In the genomic region with DNA sequence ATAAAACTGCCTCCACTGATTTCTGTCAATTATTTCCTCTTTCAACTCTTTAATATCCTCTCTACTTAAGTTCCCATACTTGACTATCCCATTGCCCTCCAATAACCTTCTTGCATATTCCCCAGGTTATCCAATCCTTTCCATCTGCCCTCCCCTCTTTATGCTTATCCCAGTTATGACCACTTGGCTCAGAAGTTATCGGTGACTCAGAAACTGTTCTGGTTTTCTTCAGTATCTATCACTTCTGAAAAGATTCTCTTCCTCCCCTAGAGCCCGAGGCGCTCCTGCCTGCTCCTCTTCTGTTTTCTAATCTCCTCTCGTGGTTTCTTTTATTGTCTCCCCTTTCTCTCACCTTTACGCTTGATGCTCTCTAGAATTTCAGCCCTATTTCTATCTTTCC, we compare ENCODE assay signal across 14 mouse cellular contexts. TPM values are rescaled to one million over a fixed set of nuclear protein-coding genes. Genes with fewer than 3 reads are reported as not detected.
DNase-seq lines count a peak whose midpoint lies in the region; ATAC-seq and TF ChIP-seq lines count a peak whose summit lies in the region.
"Had no signal": no experiment of that assay in that cellular context is flagged by ENCODE, and none has a peak within 500 bp of the region (broad histone marks: within the 10 kb centered on the region; RNA-seq: fewer than 3 reads in every experiment).

No protein-coding gene starts in this region.

- H3K9ac ChIP-seq in liver, embryonic 12.5 days, result no peak overlapping the region
- H3K9ac ChIP-seq in liver, embryonic 11.5 days (ENCODE audit: low read depth, low read length), result no peak overlapping the region
- no peak overlapping the region for H3K9ac ChIP-seq in midbrain, embryonic 16.5 days (ENCODE audit: low read depth, low read length)
- H3K9ac ChIP-seq: heart, embryonic 15.5 days had no signal

- TF ChIP-seq POLR2A in cerebellum, adult 2 months (IDR thresholded peaks at IDR 0.05; ENCODE audit: borderline replicate concordance, insufficient read depth, low read length), result no peak

- H3K4me3 ChIP-seq in cerebellum, adult 2 months (replicated peaks; ENCODE audit: insufficient read depth, low read depth, low read length), result peak overlapping the region; percentile 24
- no peak overlapping the region for H3K4me3 ChIP-seq in liver, embryonic 12.5 days
- no peak overlapping the region for H3K4me3 ChIP-seq in liver, embryonic 11.5 days (ENCODE audit: low read depth, low read length)
- peak overlapping the region; percentile 20 for H3K4me3 ChIP-seq in midbrain, embryonic 16.5 days (ENCODE audit: low read depth, low read length)
- H3K4me3 ChIP-seq: heart, embryonic 15.5 days had no signal

- no peak for ATAC-seq in liver, embryonic 12.5 days
- no peak for ATAC-seq in liver, embryonic 11.5 days (replicated peaks; ENCODE audit: low FRiP score)
- 0 out of 2 replicates have a peak, but pooled peaks have one; percentile 1 for ATAC-seq in granulocyte monocyte progenitor cell, adult 5-6 weeks (replicated peaks; ENCODE audit: poor library complexity, severe bottlenecking)
- ATAC-seq in midbrain, embryonic 16.5 days, result no peak

- no peaks in the 10 kb centered on the region for H3K9me3 ChIP-seq in liver, embryonic 12.5 days (replicated peaks)
- no peaks in the 10 kb centered on the region for H3K9me3 ChIP-seq in liver, embryonic 11.5 days (ENCODE audit: control insufficient read depth, low read length)
- no peaks in the 10 kb centered on the region for H3K9me3 ChIP-seq in midbrain, embryonic 16.5 days (replicated peaks; ENCODE audit: control insufficient read depth, low read length, poor library complexity, severe bottlenecking)
- H3K9me3 ChIP-seq: heart, embryonic 15.5 days had no signal

- 0 out of 2 replicates have a peak overlapping the region, but pooled peaks have one; percentile 8 for H3K4me2 ChIP-seq in liver, embryonic 12.5 days
- no peak overlapping the region; the same call in 1 of the 2 replicates for H3K4me2 ChIP-seq in liver, embryonic 11.5 days
- peak overlapping the region; percentile 46 for H3K4me2 ChIP-seq in midbrain, embryonic 16.5 days (ENCODE audit: low read length)

- no peak overlapping the region for H3K27ac ChIP-seq in cerebellum, adult 2 months (ENCODE audit: insufficient read depth, low read length)
- H3K27ac ChIP-seq in liver, embryonic 12.5 days, result no peak overlapping the region
- H3K27ac ChIP-seq in liver, embryonic 11.5 days (ENCODE audit: low read depth, low read length), result no peak overlapping the region
- H3K27ac ChIP-seq in midbrain, embryonic 16.5 days (ENCODE audit: low read length), result no peak overlapping the region
- H3K27ac ChIP-seq: heart, embryonic 15.5 days; kidney, postnatal 0 days had no signal

- H3K4me1 ChIP-seq in cerebellum, adult 2 months (ENCODE audit: control insufficient read depth, insufficient read depth, low read length), result no peaks in the 10 kb centered on the region; the same call in 1 of the 2 replicates
- H3K4me1 ChIP-seq in liver, embryonic 12.5 days, result peaks cover 57% of the 10 kb centered on the region
- H3K4me1 ChIP-seq in liver, embryonic 11.5 days (replicated peaks; ENCODE audit: control insufficient read depth, insufficient read depth, low read length), result peaks cover 32% of the 10 kb centered on the region
- peaks cover 39% of the 10 kb centered on the region for H3K4me1 ChIP-seq in midbrain, embryonic 16.5 days (ENCODE audit: control insufficient read depth, insufficient read depth, low read length)

- WGBS in cerebellum, adult 2 months, result 33% methylated on average over 5 of the region's 5 CpGs
- WGBS in liver, embryonic 12.5 days (ENCODE audit: insufficient replicate concordance), result 32% methylated on average over 5 of the region's 5 CpGs
- WGBS in liver, embryonic 11.5 days, result 38% methylated on average over 5 of the region's 5 CpGs
- 54% methylated on average over 5 of the region's 5 CpGs for WGBS in midbrain, embryonic 16.5 days

- no peak for TF ChIP-seq CTCF in cerebellum, adult 2 months (IDR thresholded peaks at IDR 0.05; ENCODE audit: borderline replicate concordance, insufficient read depth, low read depth, low read length)

- H3K36me3 ChIP-seq in liver, embryonic 12.5 days, result no peaks in the 10 kb centered on the region
- no peaks in the 10 kb centered on the region for H3K36me3 ChIP-seq in liver, embryonic 11.5 days (ENCODE audit: control insufficient read depth, insufficient read depth, low read length)
- no peaks in the 10 kb centered on the region for H3K36me3 ChIP-seq in midbrain, embryonic 16.5 days (ENCODE audit: control insufficient read depth, insufficient read depth, low read length)
- H3K36me3 ChIP-seq: heart, embryonic 15.5 days had no signal

- no peaks in the 10 kb centered on the region for H3K27me3 ChIP-seq in cerebellum, adult 2 months (ENCODE audit: control insufficient read depth, insufficient read depth, low read length)
- H3K27me3 ChIP-seq in liver, embryonic 12.5 days (replicated peaks), result no peaks in the 10 kb centered on the region
- no peaks in the 10 kb centered on the region for H3K27me3 ChIP-seq in liver, embryonic 11.5 days (replicated peaks; ENCODE audit: control insufficient read depth, insufficient read depth, low read length)
- no peaks in the 10 kb centered on the region for H3K27me3 ChIP-seq in midbrain, embryonic 16.5 days (ENCODE audit: control insufficient read depth, insufficient read depth, low read depth, low read length)
- H3K27me3 ChIP-seq: heart, embryonic 15.5 days had no signal

- no peak for DNase-seq in cerebellum, adult 2 months
- no peak for DNase-seq in cerebellum, postnatal 14 days
- no peak for DNase-seq in liver, embryonic 11.5 days (ENCODE audit: low spot score)
- DNase-seq in urinary bladder, postnatal 4 days (ENCODE audit: low spot score in 2 of 2), result no peak
- DNase-seq in frontal cortex, postnatal 14 days (ENCODE audit: low spot score in 2 of 2), result no peak
- DNase-seq: cerebellum, adult 11-12 months; embryo, embryonic 11 days; gastrocnemius, postnatal 14 days; lung, postnatal 10 days had no signal

RNA-seq across cellular contexts. Expression of a gene that starts 2.8 kb away (rescaled TPM):
- polyA plus RNA-seq in cerebellum, adult 2 months (2012; rRNA removed), result 146 and 147 TPM in 2 replicates
- 11.2 and 11.5 TPM in 2 replicates for polyA plus RNA-seq in liver, embryonic 12.5 days (2016; fragmentation: Nextera tagmentation; extraction: Ambion mirVana)
- 16.6 and 17.7 TPM in 2 replicates for polyA plus RNA-seq in liver, embryonic 11.5 days (2014; fragmentation: Nextera tagmentation; extraction: Ambion mirVana)
- total RNA-seq in granulocyte monocyte progenitor cell, adult 5-6 weeks (2014; fragmentation: Nextera tagmentation), result 65.3 and 70.9 TPM in 2 replicates
- total RNA-seq in granulocyte monocyte progenitor cell, adult 5-6 weeks (2017), result 51.7 and 54.5 TPM in 2 replicates
- 58.1 and 64.8 TPM in 2 replicates for polyA plus RNA-seq in midbrain, embryonic 16.5 days (2015; fragmentation: Nextera tagmentation; extraction: Ambion mirVana)

Comparison
In these comparisons a context has a peak if more than half of its experiments do, and no peak if none do; other contexts are left out.
1. H3K4me3 ChIP-seq: peak in cerebellum, adult 2 months (single experiment) and midbrain, embryonic 16.5 days (single experiment); none in liver, embryonic 12.5 days (single experiment) and liver, embryonic 11.5 days (single experiment).